Mouse (Mus musculus) heart, adult 2 months (tissue): ENCODE measurements around the gene Pde4b. TPM values are rescaled to one million over a fixed set of nuclear protein-coding genes. Genes with fewer than 3 reads are reported as not detected.

Source experiments
- DNase-seq, 2 experiments: peaks; one replicate each; pipeline ENCODE4 v3.0.0; 2021
- H3K27ac ChIP-seq: fragments of 200-600 bp; 2 replicates; pipeline ENCODE4 v1.8.1; 2022
- H3K27me3 ChIP-seq: fragments of 200-500 bp; 2 replicates; pipeline ENCODE4 v1.6.1; 2012; ENCODE audit warnings: mild to moderate bottlenecking, low read length, inconsistent platforms, mixed read lengths; ENCODE audit not compliant: control insufficient read depth, insufficient read depth
- H3K36me3 ChIP-seq: fragments of 200-500 bp; 2 replicates; pipeline ENCODE4 v1.6.1; 2012; ENCODE audit warnings: low read length, inconsistent platforms; ENCODE audit not compliant: control insufficient read depth, insufficient read depth
- H3K4me1 ChIP-seq: fragments of 200-500 bp; 2 replicates; pipeline ENCODE4 v1.6.1; 2011; ENCODE audit warnings: low read length; ENCODE audit not compliant: control insufficient read depth, insufficient read depth
- H3K4me3 ChIP-seq: fragments of 200-600 bp; 2 replicates; pipeline ENCODE4 v1.8.1; 2022
- H3K79me2 ChIP-seq: fragments of 200-500 bp; replicated peaks from 2 replicates; pipeline ENCODE4 v1.6.1; 2012; ENCODE audit warnings: mild to moderate bottlenecking, inconsistent platforms, low read length, moderate library complexity, mixed read lengths; ENCODE audit not compliant: control insufficient read depth, insufficient read depth
- H3K9ac ChIP-seq: fragments of 200-500 bp; 2 replicates; pipeline ENCODE4 v1.6.1; 2012; ENCODE audit warnings: low read depth, mild to moderate bottlenecking, control low read depth, inconsistent platforms, low read length, mixed read lengths
- CTCF ChIP-seq: fragments of 200-600 bp; IDR thresholded peaks from 2 replicates; pipeline ENCODE4 v1.8.1; 2022; ENCODE audit warnings: antibody characterized with exemption, mild to moderate bottlenecking, moderate library complexity
- EP300 ChIP-seq: fragments of 200-500 bp; IDR thresholded peaks from 2 replicates; pipeline ENCODE4 v1.6.1; 2011; ENCODE audit warnings: low read depth, low read length, control low read depth; ENCODE audit not compliant: insufficient read depth
- POLR2A ChIP-seq: fragments of 200-500 bp; IDR thresholded peaks from 2 replicates; pipeline ENCODE4 v1.6.1; 2011; ENCODE audit warnings: mild to moderate bottlenecking, low read depth, low read length, control low read depth; ENCODE audit not compliant: insufficient read depth
- WGBS: fragments of 180-500 bp; shearing (Covaris S2); methylation state at CpG from one replicate; pipeline ENCODE4 v1.1.7; 2018; 5-methylcytosine and 5-hydroxymethylcytosine counted together
- intact Hi-C: fragments of 180-260 bp; cut with DNase I; formaldehyde crosslinking; loops from one replicate; pipeline ENCODE4 v1.15.1; 2025
- polyA plus RNA-seq: library from polyadenylated mRNA; depleted of rRNA; stranded (reverse); fragments of >200 nt; gene quantifications from 2 replicates; pipeline ENCODE4 v1.2.3, GENCODE M21; 2012
- total RNA-seq, 2 experiments: library from RNA; stranded (reverse); gene quantifications; 2 replicates each; pipeline ENCODE4 v1.2.3; 2021

Pde4b gene
- total and polyA plus RNA-seq, 3 experiments: 16.3 to 29.4 (median 28.2) TPM

- peak in 1 of 2 experiments; percentile 34 for DNase-seq
- peak overlapping the region; percentile 36 for H3K27ac ChIP-seq
Measured at GRCm38 (mm10) chr4:102408938-102409337, 321.6 kb downstream of the Pde4b start.

GRCm38 (mm10) chr4:102413101-102413500 lies 325.8 kb downstream of the Pde4b start:
- H3K4me1 ChIP-seq: no peaks in the 10 kb centered on the region; the same call in 1 of the 2 replicates
- H3K79me2 ChIP-seq: no peaks in the 10 kb centered on the region
- H3K9ac ChIP-seq: no peak overlapping the region
- no peak for DNase-seq
- no peak overlapping the region for H3K27ac ChIP-seq
- WGBS: 90% methylated on average over 2 of the region's 2 CpGs
- no peaks in the 10 kb centered on the region for H3K27me3 ChIP-seq
- no peak overlapping the region for H3K4me3 ChIP-seq
- H3K36me3 ChIP-seq: peaks cover 2% of the 10 kb centered on the region; the same call in 1 of the 2 replicates
- TF ChIP-seq EP300 (no peak), CTCF (no peak), POLR2A (no peak)
- intact Hi-C loops: no loop called here

More at GRCm38 (mm10) chr4:102408938-102409337, 321.6 kb downstream of the Pde4b start:
- no peaks in the 10 kb centered on the region for H3K27me3 ChIP-seq
- H3K36me3 ChIP-seq: peaks cover 3% of the 10 kb centered on the region; the same call in 1 of the 2 replicates
- no peaks in the 10 kb centered on the region for H3K79me2 ChIP-seq
- TF ChIP-seq CTCF (no peak), POLR2A (no peak), EP300 (peak; percentile 59; the same call in 1 of the 2 replicates)
- intact Hi-C loops: no loop called here
- no peak overlapping the region for H3K4me3 ChIP-seq
- 28% methylated on average over 4 of the region's 4 CpGs for WGBS
- H3K4me1 ChIP-seq: no peaks in the 10 kb centered on the region; the same call in 1 of the 2 replicates
- no peak overlapping the region for H3K9ac ChIP-seq

GRCm38 (mm10) chr4:102413794-102414193 lies 326.5 kb downstream of the Pde4b start:
- intact Hi-C loops: no loop called here
- no peaks in the 10 kb centered on the region for H3K79me2 ChIP-seq
- 19% methylated on average over 4 of the region's 4 CpGs for WGBS
- no peaks in the 10 kb centered on the region for H3K27me3 ChIP-seq
- TF ChIP-seq POLR2A (no peak), EP300 (no peak), CTCF (no peak)
- H3K36me3 ChIP-seq: no peaks in the 10 kb centered on the region
- no peak overlapping the region for H3K27ac ChIP-seq
- no peaks in the 10 kb centered on the region; the same call in 1 of the 2 replicates for H3K4me1 ChIP-seq
- H3K9ac ChIP-seq: no peak overlapping the region
- H3K4me3 ChIP-seq: no peak overlapping the region
- DNase-seq: no peak

- intact Hi-C loops: no loop called here
- Histone ChIP-seq H3K36me3 (no peaks in the 10 kb centered on the region), H3K4me3 (no peak overlapping the region), H3K27me3 (no peaks in the 10 kb centered on the region), H3K4me1 (no peaks in the 10 kb centered on the region), H3K9ac (no peak overlapping the region), H3K27ac (no peak overlapping the region), H3K79me2 (no peaks in the 10 kb centered on the region)
- TF ChIP-seq POLR2A (no peak), CTCF (no peak), EP300 (no peak)
- no peak for DNase-seq
- WGBS: 81% methylated on average over 4 of the region's 4 CpGs
Measured at GRCm38 (mm10) chr4:102414610-102415009, 327.3 kb downstream of the Pde4b start.

GRCm38 (mm10) chr4:102420794-102421397 lies 333.6 kb downstream of the Pde4b start:
- no peaks in the 10 kb centered on the region for H3K27me3 ChIP-seq

GRCm38 (mm10) chr4:102421398-102421859 lies 334.1 kb downstream of the Pde4b start:
- Histone ChIP-seq H3K36me3 (no peaks in the 10 kb centered on the region), H3K9ac (no peak overlapping the region), H3K79me2 (no peaks in the 10 kb centered on the region), H3K4me1 (no peaks in the 10 kb centered on the region), H3K27me3 (no peaks in the 10 kb centered on the region), H3K4me3 (no peak overlapping the region), H3K27ac (no peak overlapping the region)
- intact Hi-C loops: no loop called here
- TF ChIP-seq EP300 (no peak), POLR2A (no peak), CTCF (no peak)
- DNase-seq: no peak
- WGBS: 60% methylated on average over 18 of the region's 18 CpGs

More at GRCm38 (mm10) chr4:102420794-102421397, 333.6 kb downstream of the Pde4b start:
- 74% methylated on average over 11 of the region's 11 CpGs for WGBS
- no peak overlapping the region for H3K9ac ChIP-seq
- DNase-seq: no peak
- intact Hi-C loops: no loop called here
- no peak overlapping the region for H3K27ac ChIP-seq
- TF ChIP-seq EP300 (no peak), CTCF (no peak), POLR2A (no peak)
- H3K4me1 ChIP-seq: no peaks in the 10 kb centered on the region
- H3K79me2 ChIP-seq: no peaks in the 10 kb centered on the region
- H3K36me3 ChIP-seq: no peaks in the 10 kb centered on the region
- no peak overlapping the region for H3K4me3 ChIP-seq
